11 mouse cellular contexts compared by ENCODE assay signal in genomic region chr13:95535026-95535425, GRCm38 (mm10). TPM values are rescaled to one million over a fixed set of nuclear protein-coding genes. Genes with fewer than 3 reads are reported as not detected.
A peak's percentile ranks its signal among the peaks of the same experiment; 100 is the strongest.
DNase-seq lines count a peak whose midpoint lies in the region; ATAC-seq and TF ChIP-seq lines count a peak whose summit lies in the region.
"Had no signal": no experiment of that assay in that cellular context is flagged by ENCODE, and none has a peak within 500 bp of the region (broad histone marks: within the 10 kb centered on the region; RNA-seq: fewer than 3 reads in every experiment).

No protein-coding gene starts in this region.

- peak overlapping the region; percentile 1; the same call in 1 of the 2 replicates for H3K4me3 ChIP-seq in heart, embryonic 13.5 days
- H3K4me3 ChIP-seq in ES-Bruce4 (ENCODE audit: low read depth, low read length): peak overlapping the region; percentile 50
- no peak overlapping the region for H3K4me3 ChIP-seq in embryonic facial prominence, embryonic 12.5 days
- peak overlapping the region; percentile 35; the same call in 1 of the 2 replicates for H3K4me3 ChIP-seq in liver, embryonic 13.5 days (replicated peaks)

- 0 out of 2 replicates have a peak overlapping the region, but pooled peaks have one; percentile 54 for H3K27ac ChIP-seq in heart, embryonic 13.5 days (replicated peaks)
- H3K27ac ChIP-seq in ES-Bruce4 (ENCODE audit: insufficient read depth, low read length): peak overlapping the region; percentile 97
- no peak overlapping the region for H3K27ac ChIP-seq in embryonic facial prominence, embryonic 12.5 days
- no peak overlapping the region for H3K27ac ChIP-seq in liver, embryonic 13.5 days

- no peaks in the 10 kb centered on the region; the same call in 1 of the 2 replicates for H3K27me3 ChIP-seq in heart, embryonic 13.5 days (replicated peaks)
- H3K27me3 ChIP-seq in ES-Bruce4 (ENCODE audit: control insufficient read depth, insufficient read depth, low read length, poor library complexity, severe bottlenecking): no peaks in the 10 kb centered on the region
- 0 out of 2 replicates have a peak, but pooled peaks cover 5% of the 10 kb centered on the region for H3K27me3 ChIP-seq in embryonic facial prominence, embryonic 12.5 days
- peaks cover 35% of the 10 kb centered on the region for H3K27me3 ChIP-seq in liver, embryonic 13.5 days

- H3K9me3 ChIP-seq in heart, embryonic 13.5 days: no peaks in the 10 kb centered on the region
- H3K9me3 ChIP-seq in ES-Bruce4 (replicated peaks; ENCODE audit: control insufficient read depth, insufficient read depth, low read length, poor library complexity, severe bottlenecking): no peaks in the 10 kb centered on the region
- H3K9me3 ChIP-seq in embryonic facial prominence, embryonic 12.5 days: no peaks in the 10 kb centered on the region
- no peaks in the 10 kb centered on the region for H3K9me3 ChIP-seq in liver, embryonic 13.5 days (replicated peaks)

- peak overlapping the region; percentile 34; the same call in 1 of the 2 replicates for H3K9ac ChIP-seq in heart, embryonic 13.5 days
- H3K9ac ChIP-seq in ES-Bruce4 (ENCODE audit: low read depth, poor library complexity, severe bottlenecking): peak overlapping the region; percentile 20
- H3K9ac ChIP-seq in embryonic facial prominence, embryonic 12.5 days: no peak overlapping the region
- H3K9ac ChIP-seq in liver, embryonic 13.5 days: peak overlapping the region; percentile 41; the same call in 1 of the 2 replicates

- TF ChIP-seq EP300 in ES-Bruce4 (IDR thresholded peaks at IDR 0.05; ENCODE audit: insufficient read depth, low read depth, low read length): no peak

- TF ChIP-seq CTCF in ES-Bruce4 (IDR thresholded peaks at IDR 0.05; ENCODE audit: low read depth, low read length): no peak

- no peak for DNase-seq in heart, adult 8-10 months (ENCODE audit: low spot score)
- no peak for DNase-seq in liver, embryonic 13.5 days
- no peak for DNase-seq in MN1 (ENCODE audit: low spot score)
- no peak for DNase-seq in ovary, adult 18-20 months (ENCODE audit: low spot score)
- no peak for DNase-seq in adrenal gland, postnatal 36 days
- DNase-seq: spleen, adult 18-20 months had no signal

- WGBS in heart, embryonic 13.5 days: 15% methylated on average over 6 of the region's 6 CpGs
- WGBS in embryonic facial prominence, embryonic 12.5 days: 11% methylated on average over 6 of the region's 6 CpGs
- WGBS in liver, embryonic 13.5 days (ENCODE audit: insufficient replicate concordance): 19% methylated on average over 6 of the region's 6 CpGs

- H3K4me1 ChIP-seq in heart, embryonic 13.5 days: peaks cover 42% of the 10 kb centered on the region
- peaks cover 11% of the 10 kb centered on the region for H3K4me1 ChIP-seq in ES-Bruce4 (ENCODE audit: control insufficient read depth, insufficient read depth, low read length)
- H3K4me1 ChIP-seq in embryonic facial prominence, embryonic 12.5 days: peaks cover 22% of the 10 kb centered on the region
- H3K4me1 ChIP-seq in liver, embryonic 13.5 days (replicated peaks): peaks cover 56% of the 10 kb centered on the region

- TF ChIP-seq POLR2A in ES-Bruce4 (IDR thresholded peaks at IDR 0.05; ENCODE audit: insufficient read depth, low read length): no peak

- H3K36me3 ChIP-seq in heart, embryonic 13.5 days: no peaks in the 10 kb centered on the region
- H3K36me3 ChIP-seq in ES-Bruce4 (ENCODE audit: control insufficient read depth, insufficient read depth, low read length, poor library complexity, severe bottlenecking): no peaks in the 10 kb centered on the region
- no peaks in the 10 kb centered on the region for H3K36me3 ChIP-seq in embryonic facial prominence, embryonic 12.5 days
- H3K36me3 ChIP-seq in liver, embryonic 13.5 days: no peaks in the 10 kb centered on the region

- ATAC-seq in heart, embryonic 13.5 days (ENCODE audit: extremely low read depth, insufficient number of reproducible peaks, low FRiP score, low TSS enrichment): no peak
- no peak for ATAC-seq in embryonic facial prominence, embryonic 12.5 days (ENCODE audit: insufficient number of reproducible peaks, insufficient read depth, low FRiP score, low TSS enrichment)
- no peak for ATAC-seq in liver, embryonic 13.5 days (ENCODE audit: low read depth)

- peak overlapping the region; percentile 58 for H3K4me2 ChIP-seq in heart, embryonic 13.5 days
- H3K4me2 ChIP-seq in embryonic facial prominence, embryonic 12.5 days (replicated peaks): 0 out of 2 replicates have a peak overlapping the region, but pooled peaks have one; percentile 9
- H3K4me2 ChIP-seq in liver, embryonic 13.5 days: peak overlapping the region; percentile 63

RNA-seq across cellular contexts. Expression of gene F2rl1, which starts 10.0 kb away (rescaled TPM):
- 0.27 and 0.59 TPM in 2 replicates for polyA plus RNA-seq in heart, embryonic 13.5 days (2015; fragmentation: Nextera tagmentation; extraction: Ambion mirVana)
- total RNA-seq in heart, adult 8-10 months (2022): under 1 TPM; 0.31 to 0.72 (median 0.66) TPM
- 59.0 and 65.2 TPM in 2 replicates for polyA plus RNA-seq in ES-Bruce4 (2011; ENCODE audit: insufficient read depth, insufficient read length, low read depth, missing spikeins)
- polyA plus RNA-seq in embryonic facial prominence, embryonic 12.5 days (2016; fragmentation: Nextera tagmentation; extraction: Ambion mirVana): 0.73 and 0.82 TPM in 2 replicates
- 0.22 and 0.32 TPM in 2 replicates for polyA plus RNA-seq in liver, embryonic 13.5 days (2015; fragmentation: Nextera tagmentation; extraction: Ambion mirVana)
- under 1 TPM; 0.10 to 0.20 TPM for total RNA-seq in adrenal gland, postnatal 36 days (2021)

RNA-seq across cellular contexts. Expression of gene S100z, which starts 56.5 kb away (rescaled TPM):
- not detected in 2 replicates for polyA plus RNA-seq in heart, embryonic 13.5 days (2015; fragmentation: Nextera tagmentation; extraction: Ambion mirVana)
- total RNA-seq in heart, adult 8-10 months (2022): not detected
- polyA plus RNA-seq in ES-Bruce4 (2011; ENCODE audit: insufficient read depth, insufficient read length, low read depth, missing spikeins): not detected in 2 replicates
- polyA plus RNA-seq in embryonic facial prominence, embryonic 12.5 days (2016; fragmentation: Nextera tagmentation; extraction: Ambion mirVana): 1.6 and 4.2 TPM in 2 replicates
- polyA plus RNA-seq in liver, embryonic 13.5 days (2015; fragmentation: Nextera tagmentation; extraction: Ambion mirVana): not detected in 2 replicates
- total RNA-seq in adrenal gland, postnatal 36 days (2021): not detected
- total RNA-seq: layer of hippocampus, adult 18-20 months; monocyte, adult 5-6 weeks had no signal

Comparison
In these comparisons a context has a peak if more than half of its experiments do, and no peak if none do; other contexts are left out.
1. H3K27ac ChIP-seq: peak in heart, embryonic 13.5 days (single experiment) and ES-Bruce4 (single experiment); none in embryonic facial prominence, embryonic 12.5 days (single experiment) and liver, embryonic 13.5 days (single experiment).
2. H3K4me2 ChIP-seq: peak in every context shown above with its lines; median percentile 63 in liver, embryonic 13.5 days; 58 in heart, embryonic 13.5 days; 9 in embryonic facial prominence, embryonic 12.5 days.
3. RNA of gene F2rl1, which starts 10.0 kb away (polyA plus RNA-seq): 59.0 to 65.2 TPM in ES-Bruce4; 0.73 to 0.82 TPM in embryonic facial prominence, embryonic 12.5 days, 0.27 to 0.59 TPM in heart, embryonic 13.5 days and 0.22 to 0.32 TPM in liver, embryonic 13.5 days; every median in the first group is over 10 times any median in the second.